Mouse (Mus musculus) ES-E14 (cell line): ENCODE results near the gene Ctc1.

Experiments
- CHD2 ChIP-seq: IDR thresholded peaks from 2 replicates; pipeline ENCODE4 v1.6.1; 2014; ENCODE audit warnings: mild to moderate bottlenecking, low read depth, low read length, inconsistent platforms
- HCFC1 ChIP-seq: IDR thresholded peaks from 2 replicates; pipeline ENCODE4 v1.6.1; 2012; ENCODE audit warnings: low read length, inconsistent platforms, borderline replicate concordance; ENCODE audit not compliant: insufficient read depth
- MAFK ChIP-seq: IDR thresholded peaks from 2 replicates; pipeline ENCODE4 v1.6.1; 2014; ENCODE audit warnings: mild to moderate bottlenecking, low read depth, low read length, inconsistent platforms; ENCODE audit not compliant: insufficient read depth
- ZC3H11A ChIP-seq: IDR thresholded peaks from 2 replicates; pipeline ENCODE4 v1.6.1; 2012; ENCODE audit warnings: low read depth, mild to moderate bottlenecking, inconsistent platforms, low read length, borderline replicate concordance

GRCm38 (mm10) chr11:69052824-69053421 is 37.2 kb downstream of the Ctc1 start:
- TF ChIP-seq MAFK = no peak
- TF ChIP-seq ZC3H11A = no peak
- no peak for TF ChIP-seq HCFC1
- TF ChIP-seq CHD2 = no peak
